Mouse (Mus musculus) urinary bladder, postnatal 36 days (tissue): ENCODE data around the gene Tmem128.

Experiments used
- DNase-seq, 2 experiments: peaks; one replicate each; pipeline ENCODE4 v3.0.0; 2022; ENCODE audit warnings: low spot score in 2 of 2, mixed read lengths in 1 of 2

The Tmem128 gene

GRCm38 (mm10) chr5:38260107-38260682 is at the start of gene Tmem128:
Gene Tmem128 (plus strand): TSS chr5:38260185.
- peak; percentile 48 to 49 for DNase-seq

DNA sequence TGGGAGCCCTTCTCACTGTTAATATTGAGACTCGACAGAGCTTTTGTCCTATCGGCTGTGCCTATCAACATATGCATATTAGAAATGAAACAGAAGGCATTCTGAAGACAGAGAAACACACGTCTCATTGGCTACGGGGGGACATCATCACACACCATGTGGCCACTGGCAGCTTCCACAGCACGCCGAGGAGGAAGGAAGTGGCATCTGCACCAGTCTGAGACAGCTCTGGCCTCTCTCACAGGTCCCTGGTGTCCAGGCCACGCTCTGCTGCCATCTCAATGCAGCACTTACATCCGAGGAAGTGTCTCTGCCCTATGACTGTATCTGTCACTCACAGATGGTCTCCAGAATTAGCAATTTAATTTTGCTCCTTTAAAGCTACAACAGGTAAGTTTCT is 48.3 kb upstream of the Tmem128 start:
- DNase-seq: no peak

GRCm38 (mm10) chr5:38213009-38213408 is 47.0 kb upstream of the Tmem128 start:
- no peak for DNase-seq

- no peak for DNase-seq
Measured at GRCm38 (mm10) chr5:38219771-38220307, 40.1 kb upstream of the Tmem128 start.

- DNase-seq: peak; percentile 93 to 95
Measured at GRCm38 (mm10) chr5:38220328-38220912, 39.6 kb upstream of the Tmem128 start, which contains the start of the genes Zbtb49 and Lyar. Gene Zbtb49 (minus strand): TSS chr5:38220457. Gene Lyar (plus strand): TSS chr5:38220470.

- DNase-seq: peak; percentile 7 to 9
Measured at GRCm38 (mm10) chr5:38235422-38235821, 24.6 kb upstream of the Tmem128 start.

DNA sequence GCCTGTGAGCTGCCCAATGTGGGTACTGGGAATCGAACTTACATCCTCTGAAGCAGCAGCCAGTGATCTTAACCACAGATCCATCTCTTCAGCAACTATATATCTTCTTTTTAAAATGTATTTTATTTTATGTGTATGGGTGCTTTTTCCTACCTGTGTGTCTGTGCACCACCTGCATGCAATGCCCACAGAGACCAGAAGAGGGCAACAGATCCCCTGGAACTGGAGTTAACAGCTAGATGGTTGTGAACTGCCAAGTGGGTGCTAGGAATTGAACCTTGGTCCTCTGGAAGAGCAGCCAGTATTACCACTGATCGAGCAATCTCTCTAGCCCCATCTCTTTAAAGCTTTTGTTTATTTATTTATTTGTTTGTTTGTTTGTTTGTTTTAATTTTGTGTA is 23.4 kb upstream of the Tmem128 start:
- no peak for DNase-seq

GRCm38 (mm10) chr5:38240727-38241472 is 19.1 kb upstream of the Tmem128 start:
- no peak for DNase-seq

- DNase-seq: no peak
Measured at GRCm38 (mm10) chr5:38241473-38241834, 18.5 kb upstream of the Tmem128 start.

- no peak for DNase-seq
Measured at GRCm38 (mm10) chr5:38241966-38242365, 18.0 kb upstream of the Tmem128 start.

DNA sequence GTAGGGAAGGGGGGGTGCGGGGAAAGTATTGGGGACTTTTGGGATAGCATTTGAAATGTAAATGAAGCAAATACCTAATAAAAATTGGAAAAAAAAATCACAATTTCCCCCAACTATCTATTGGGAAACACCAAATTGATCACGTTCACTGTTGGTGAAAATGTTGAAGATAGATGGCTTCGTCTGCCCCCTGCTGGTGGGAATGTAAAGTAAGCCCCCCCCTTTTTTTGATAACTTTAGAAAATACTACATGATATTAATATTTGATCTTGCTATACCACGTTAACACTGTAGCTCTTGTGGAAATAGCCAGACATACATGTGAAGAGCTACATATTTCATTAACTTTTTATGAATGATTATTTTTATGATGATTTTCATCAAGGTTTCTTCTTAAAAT is 4.8 kb upstream of the Tmem128 start:
- no peak for DNase-seq

DNA sequence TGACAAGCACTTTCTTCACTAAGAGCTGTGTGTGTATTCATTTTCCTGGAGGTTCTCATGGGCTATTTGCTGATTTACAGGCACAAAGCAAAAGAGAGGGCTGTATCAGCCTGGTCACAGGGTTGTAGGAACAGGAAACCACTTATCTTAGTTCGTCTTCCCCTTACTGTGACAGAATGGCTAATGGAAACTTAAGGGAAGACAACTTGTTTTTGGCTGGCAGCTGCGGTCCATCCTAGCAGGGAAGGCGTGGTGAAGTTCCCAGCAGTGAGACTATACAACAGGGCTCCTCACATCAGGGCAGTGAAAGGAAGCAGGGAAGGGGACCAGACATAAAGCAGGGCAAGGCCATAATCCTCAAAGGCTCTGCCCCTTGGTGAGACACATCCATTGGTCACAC is 4.3 kb upstream of the Tmem128 start:
- DNase-seq: no peak

DNA sequence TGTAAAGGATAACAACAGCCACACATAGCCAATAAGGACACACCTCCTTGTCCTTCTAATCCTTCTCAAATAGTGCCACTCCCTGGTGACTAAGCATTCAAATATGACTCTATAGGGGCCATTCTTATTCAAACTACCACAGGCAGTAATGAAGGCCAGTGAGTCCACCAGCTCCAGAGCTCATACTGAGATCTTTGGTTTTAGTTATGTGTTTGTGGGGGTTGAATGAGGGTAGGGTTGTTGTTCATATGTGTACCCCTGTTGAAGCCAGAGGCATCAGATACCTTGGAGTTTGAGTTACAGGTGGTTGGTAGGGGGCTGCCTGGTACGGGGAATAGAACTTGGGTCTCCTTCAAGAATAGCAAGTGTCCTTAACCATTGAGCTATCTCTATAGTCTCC is 3.4 kb upstream of the Tmem128 start:
- no peak for DNase-seq

GRCm38 (mm10) chr5:38258034-38258772 is 1.8 kb upstream of the Tmem128 start:
- DNase-seq: no peak

DNA sequence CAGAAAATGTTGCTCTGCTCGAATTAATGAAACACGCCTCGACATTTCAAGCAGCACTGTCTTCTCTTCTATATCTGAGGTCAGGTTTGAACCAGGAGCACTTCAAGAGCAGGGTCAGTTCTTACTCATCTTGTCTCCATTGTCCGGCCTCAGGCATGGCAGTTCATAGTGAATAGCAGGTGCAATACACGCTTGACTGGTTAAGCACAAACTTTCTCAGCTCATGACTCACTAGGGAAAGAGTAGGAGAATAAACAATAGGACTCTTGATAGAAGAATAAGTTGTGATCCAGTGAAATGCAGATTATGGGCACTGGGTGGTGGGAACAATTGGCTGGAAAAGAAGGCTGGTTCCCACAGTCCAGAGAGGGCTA is 1.2 kb upstream of the Tmem128 start:
- no peak for DNase-seq

DNA sequence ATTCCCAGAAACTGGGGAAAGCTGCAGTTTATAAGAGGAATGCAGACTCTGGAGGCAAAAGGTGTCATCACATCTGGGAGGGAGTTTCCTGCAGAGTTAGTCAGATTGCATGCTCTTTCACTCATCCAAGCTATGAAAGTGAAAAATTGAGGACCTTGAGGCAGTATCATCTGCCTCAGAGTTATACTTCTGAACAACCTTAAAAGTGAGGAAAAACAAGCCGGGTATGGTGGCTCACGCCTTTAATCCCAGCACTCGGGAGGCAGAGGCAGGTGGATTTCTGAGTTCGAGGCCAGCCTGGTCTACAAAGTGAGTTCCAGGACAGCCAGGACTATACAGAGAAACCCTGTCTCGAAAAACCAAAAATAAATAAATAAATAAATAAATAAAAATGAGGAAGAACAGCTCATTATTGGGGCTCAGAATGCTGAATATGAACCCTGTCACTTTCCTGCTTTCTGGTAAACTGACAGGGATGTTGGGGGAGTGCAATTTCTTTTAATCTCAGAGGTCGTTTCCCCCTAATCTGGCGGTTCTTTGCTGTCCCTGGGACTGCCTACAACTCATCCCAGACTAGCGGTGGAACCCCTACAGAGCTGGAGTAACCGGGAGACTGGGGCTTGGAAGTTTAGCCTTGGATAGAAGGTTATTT is 404 bp upstream of the Tmem128 start:
- no peak for DNase-seq

GRCm38 (mm10) chr5:38270942-38271341 is 11.0 kb downstream of the Tmem128 start:
- DNase-seq: no peak

DNA sequence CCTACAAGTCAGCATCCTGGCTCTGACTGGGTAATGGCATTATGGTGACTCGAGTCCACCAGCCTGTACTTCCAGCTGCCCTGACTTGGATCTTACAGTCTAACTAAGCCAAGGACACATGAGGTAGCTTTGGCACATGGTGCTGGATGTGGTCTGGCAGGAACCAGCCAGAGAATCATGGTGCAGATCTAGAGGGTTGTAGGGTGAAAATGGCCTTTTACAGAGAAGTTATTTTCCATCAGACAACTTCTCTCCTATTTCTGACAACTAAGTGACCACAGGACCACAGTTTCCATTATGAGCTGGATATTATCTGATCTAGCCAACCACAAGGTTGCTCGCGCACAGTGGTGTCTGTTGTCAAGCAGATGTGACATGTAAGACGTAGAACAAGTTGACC is 13.8 kb downstream of the Tmem128 start:
- no peak for DNase-seq

GRCm38 (mm10) chr5:38275771-38276170 is 15.8 kb downstream of the Tmem128 start, which contains the start of gene Otop1:
Gene Otop1 (plus strand): TSS chr5:38275972.
- DNase-seq: no peak

- DNase-seq: no peak
Measured at GRCm38 (mm10) chr5:38276451-38276850, 16.5 kb downstream of the Tmem128 start.

GRCm38 (mm10) chr5:38277098-38277866 is 17.3 kb downstream of the Tmem128 start:
- DNase-seq: peak in 1 of 2 experiments; percentile 8
